Mouse (Mus musculus) bone marrow macrophage, adult 2 months (primary cell): ENCODE data around the gene Galnt15.

Source experiments
- CTCF ChIP-seq: IDR thresholded peaks from 2 replicates; pipeline ENCODE4 v1.5.1; 2012; ENCODE audit warnings: low read depth, mild to moderate bottlenecking, low read length, moderate library complexity
- POLR2A ChIP-seq: IDR thresholded peaks from 2 replicates; pipeline ENCODE4 v1.6.1; 2012; ENCODE audit warnings: mild to moderate bottlenecking, low read depth, low read length, borderline replicate concordance

GRCm38 (mm10) chr14:32083466-32083865, 54.7 kb downstream of the Galnt15 start:
- TF ChIP-seq CTCF (no peak), POLR2A (no peak)
